Mouse (Mus musculus) layer of hippocampus, adult 9-11 months (tissue): ENCODE results near the gene Inpp5d.

Experiments
- DNase-seq: peaks from one replicate; pipeline ENCODE4 v3.0.0; 2022

The Inpp5d gene

DNA sequence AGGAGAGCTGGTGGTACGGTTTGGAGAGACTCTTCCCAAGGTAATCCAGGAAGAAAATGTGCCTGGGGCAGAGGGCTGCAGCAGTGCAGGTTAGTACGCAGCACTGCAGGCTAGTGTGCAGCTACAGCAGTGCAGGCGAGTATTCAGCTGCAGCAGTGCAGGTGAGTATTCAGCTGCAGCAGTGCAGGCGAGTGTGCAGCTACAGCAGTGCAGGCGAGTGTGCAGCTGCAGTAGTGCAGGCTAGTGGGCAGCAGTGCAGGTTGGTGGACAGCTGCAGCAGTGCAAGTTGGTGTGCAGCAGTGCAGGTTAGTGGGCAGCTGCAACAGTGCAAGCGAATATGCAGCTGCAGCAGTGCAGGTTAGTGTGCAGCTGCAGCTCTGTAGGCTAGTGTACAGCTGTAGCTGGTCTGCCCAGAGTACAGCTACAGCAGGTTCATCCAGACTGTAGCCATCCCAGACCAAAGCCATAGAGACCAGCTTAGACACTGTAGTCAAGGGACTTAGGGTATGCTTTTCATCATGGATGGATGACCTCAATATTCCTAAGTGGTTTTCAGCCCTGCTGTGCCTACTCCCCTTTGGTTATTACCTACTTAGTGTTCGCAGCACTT is 89.7 kb downstream of the Inpp5d start:
- no peak for DNase-seq

DNA sequence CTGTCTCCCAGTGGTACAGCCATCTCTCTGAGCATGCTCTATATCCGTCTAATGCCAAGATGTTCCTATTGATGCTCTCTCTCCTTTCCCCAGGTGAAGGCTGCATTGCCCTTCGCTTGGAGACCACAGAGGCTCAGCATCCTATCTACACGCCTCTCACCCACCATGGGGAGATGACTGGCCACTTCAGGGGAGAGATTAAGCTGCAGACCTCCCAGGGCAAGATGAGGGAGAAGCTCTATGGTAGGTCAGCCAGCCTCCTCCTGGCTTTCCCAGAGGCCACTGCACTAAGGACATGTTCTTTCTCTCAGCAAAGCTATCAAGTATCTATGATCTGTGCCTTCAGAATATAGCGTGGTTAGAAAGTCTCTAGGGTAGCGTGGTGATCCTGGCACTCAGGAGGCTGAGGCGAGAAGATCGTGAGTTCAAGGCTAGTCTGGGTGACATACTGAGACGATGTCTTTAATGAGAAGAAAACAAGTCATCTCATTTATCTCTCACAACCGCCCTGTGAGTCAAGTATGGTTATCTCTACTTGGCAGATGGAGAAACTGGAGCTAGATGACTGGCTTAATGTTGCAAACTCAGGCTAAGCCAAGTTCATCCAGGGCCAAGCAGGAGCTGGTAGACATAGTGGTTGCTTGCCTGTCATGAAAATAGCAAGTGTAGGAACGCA is 92.0 kb downstream of the Inpp5d start:
- DNase-seq = no peak

DNA sequence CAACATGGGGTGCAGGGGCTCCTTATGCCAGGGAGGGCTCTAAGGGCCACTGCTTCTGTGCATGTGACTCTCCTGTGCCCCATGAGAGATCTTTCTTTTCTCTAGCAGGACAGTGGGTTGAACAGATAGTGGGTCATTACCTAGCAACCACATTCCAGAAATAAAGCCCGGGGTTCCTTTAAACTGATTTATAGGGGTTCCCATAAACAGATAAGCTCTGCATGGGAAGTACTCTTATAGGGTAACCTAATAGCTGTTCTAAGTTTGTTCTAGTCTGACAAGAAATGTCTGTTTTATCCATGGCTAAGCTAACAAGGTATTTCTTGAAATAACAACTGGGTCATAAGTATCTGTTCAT is 92.5 kb downstream of the Inpp5d start:
- no peak for DNase-seq

DNA sequence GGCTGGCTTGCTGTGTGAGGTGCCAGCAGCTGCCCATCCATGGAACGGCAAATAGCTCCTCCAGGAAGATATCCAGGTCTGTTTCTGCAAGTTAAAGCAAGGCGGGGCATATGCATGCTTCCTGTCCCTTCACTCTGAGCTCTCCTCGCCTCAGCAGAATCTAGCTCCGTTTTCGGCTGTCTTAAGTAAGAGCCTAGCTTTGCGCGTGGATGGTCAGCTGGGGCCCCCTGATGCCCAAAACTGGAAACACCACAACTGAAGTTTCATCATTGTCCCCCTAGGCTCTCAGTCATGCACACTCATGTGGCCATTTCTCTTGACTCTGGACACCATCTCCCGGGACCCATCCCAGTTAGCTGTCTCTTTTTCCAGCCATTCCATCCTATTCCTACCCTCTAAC is 101.3 kb downstream of the Inpp5d start:
- DNase-seq = peak; percentile 34

DNA sequence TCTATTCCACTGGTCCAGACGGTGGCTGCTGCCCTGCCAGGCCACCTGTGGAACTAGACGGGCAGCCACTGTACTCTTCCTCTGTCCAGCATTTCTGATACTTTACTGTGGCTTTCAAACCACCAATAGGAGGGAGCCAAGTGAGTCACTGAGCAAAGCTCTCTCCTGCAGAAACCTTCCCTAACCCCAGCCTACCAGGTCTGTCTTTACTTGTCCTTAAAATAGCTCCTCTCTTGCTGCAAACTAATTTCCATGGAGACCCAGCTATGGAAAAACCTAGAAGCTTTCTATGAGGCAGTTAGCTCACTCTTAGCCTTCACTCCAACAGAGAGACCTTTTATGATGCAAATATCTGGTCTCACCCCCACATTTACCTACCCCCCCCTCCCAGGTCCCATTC is 102.0 kb downstream of the Inpp5d start:
- DNase-seq = no peak

DNA sequence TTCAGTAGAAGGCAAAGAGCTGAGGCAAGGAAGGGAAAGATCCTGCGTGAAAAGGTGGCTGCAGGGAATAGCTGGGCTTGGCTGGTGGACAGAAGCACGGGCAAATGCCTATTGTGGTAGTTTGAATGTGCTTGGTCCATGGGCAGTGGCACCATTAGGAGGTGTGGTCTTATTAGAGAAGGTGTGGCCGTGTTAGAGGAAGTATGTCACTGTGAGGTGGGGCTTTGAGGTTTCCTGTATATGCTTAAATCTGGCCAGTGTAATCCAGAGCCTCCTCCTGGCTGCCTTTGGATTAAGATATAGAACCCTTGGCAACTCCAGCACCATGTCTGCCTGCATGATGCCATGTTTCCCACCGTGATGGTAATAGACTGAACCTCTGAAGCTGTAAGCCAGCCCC is 103.2 kb downstream of the Inpp5d start:
- DNase-seq = no peak

DNA sequence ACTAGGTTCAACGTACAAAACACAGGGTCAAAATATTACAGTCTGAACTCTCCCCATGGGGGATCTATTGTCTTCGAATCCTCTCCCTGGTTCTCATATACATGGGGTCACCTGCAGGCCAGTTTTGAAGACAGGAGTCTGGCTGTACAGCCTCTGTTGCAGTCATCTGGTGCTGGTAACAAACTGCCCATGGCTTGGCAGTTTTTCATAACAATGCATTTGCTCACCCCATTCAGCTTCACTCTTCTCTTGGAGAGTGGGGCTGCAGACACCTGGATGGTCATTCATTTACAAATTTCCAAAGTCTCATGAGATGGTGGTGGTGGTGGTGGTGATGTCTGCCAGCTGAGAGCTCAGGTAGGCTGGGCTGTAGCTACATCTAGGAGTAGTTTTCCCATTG is 109.0 kb downstream of the Inpp5d start:
- no peak for DNase-seq

DNA sequence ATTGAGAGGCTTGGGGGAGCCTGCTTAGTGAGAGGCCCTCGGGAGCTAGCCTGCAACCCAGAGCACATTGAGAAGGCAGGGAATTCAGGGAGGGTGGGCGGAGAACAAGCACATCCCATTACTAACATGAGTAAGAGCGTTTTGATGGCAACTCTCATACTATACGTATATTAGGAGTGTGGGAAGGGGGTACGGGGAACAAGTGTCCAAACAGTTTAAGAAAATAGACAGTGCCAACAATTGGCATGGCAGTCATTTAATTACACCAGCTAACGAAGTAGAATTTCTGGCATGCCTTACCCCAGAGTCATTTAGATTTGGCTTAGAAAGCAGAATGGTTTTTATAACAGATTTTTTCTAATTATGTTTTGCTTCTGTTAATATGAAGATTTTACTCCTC is 109.7 kb downstream of the Inpp5d start:
- no peak for DNase-seq

DNA sequence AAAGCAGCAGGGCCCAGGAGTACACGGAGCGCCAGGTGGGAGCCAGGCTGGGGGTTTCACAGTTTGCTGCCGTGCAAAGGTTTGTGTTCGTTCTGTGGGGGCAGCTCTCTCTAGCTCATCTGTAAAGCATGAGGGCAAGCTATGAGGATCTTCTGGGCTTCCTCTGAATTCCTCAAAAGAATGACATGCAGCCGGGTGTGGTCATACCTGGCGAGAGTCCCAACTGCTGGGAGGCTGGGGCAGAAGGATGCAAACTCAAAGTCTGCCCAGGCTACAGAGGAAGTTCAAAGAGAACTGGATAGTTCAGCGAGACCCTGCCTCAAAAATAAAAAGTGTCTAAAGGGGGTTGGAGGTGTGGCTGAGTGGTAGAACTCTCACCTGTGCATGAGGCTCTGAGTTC is 110.2 kb downstream of the Inpp5d start:
- DNase-seq = peak; percentile 30

DNA sequence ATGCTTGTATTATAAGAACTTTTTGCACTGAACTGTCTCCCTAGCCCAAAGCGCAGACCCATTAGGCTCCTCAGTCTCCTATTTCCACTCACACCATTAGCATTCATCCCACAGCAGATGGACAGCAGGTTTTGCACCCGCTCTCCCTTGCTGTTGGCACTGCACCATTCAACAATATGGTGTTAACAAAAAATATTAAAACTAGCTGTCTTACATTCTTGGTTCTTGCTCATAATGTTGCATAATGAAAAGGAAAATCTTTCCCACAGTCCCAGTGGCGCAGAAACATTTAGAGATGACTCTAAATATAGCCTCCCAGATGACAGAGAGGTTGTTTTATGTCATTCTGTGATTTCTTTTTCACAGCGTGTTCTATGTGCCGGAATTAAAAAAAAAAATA is 113.1 kb downstream of the Inpp5d start:
- peak; percentile 72 for DNase-seq

DNA sequence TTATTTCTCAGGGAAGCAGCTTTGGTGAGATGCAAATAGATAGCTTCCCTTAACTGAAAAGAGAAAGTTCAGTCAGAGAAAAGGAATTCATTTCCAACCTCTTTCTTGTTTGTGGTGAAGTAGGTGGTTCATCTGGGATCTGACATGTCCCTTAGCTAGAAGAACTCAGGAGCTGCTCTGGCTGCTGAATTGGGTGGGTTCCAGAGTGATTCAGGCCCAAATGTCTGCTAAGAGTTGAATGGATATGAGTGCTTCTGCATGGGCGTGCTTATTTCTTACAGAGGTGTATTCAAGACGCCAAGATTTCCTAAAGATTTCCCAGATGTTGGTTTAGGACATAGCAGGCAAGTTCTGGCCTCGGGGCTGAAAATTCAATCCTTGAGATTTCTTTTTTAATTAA is 114.0 kb downstream of the Inpp5d start:
- DNase-seq = no peak

DNA sequence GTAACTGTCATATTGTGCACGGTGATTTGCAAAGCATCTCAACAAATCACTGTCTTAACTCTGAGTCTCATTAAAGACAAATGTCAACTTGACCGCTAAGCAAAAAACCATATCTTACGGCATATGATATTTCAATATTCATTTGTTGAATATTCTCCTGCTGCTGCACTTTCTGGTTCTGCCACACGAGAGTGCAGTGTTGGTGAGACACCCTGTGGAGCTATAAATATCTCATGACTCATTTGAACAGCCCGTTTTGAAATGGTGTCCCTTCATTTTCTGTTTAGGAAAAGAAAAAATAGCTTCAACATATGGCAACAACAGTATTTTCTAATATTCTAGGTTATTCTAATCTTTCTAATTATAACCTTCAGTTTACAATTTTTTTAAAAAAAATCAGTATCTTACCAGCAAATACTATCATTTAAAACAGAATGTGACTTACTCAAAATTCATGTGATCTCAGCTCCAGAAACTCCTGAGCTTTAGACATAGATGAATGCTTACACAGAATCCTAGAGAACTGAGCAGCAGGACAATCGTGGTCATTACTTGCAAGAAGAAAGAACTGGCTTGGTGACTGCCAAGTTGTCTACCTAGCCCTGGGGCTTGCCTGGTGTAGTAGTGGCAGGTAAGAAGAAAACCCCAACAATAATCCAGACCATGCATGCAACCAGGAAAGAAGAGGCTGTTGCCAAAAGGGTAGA is 120.6 kb downstream of the Inpp5d start:
- peak; percentile 49 for DNase-seq

DNA sequence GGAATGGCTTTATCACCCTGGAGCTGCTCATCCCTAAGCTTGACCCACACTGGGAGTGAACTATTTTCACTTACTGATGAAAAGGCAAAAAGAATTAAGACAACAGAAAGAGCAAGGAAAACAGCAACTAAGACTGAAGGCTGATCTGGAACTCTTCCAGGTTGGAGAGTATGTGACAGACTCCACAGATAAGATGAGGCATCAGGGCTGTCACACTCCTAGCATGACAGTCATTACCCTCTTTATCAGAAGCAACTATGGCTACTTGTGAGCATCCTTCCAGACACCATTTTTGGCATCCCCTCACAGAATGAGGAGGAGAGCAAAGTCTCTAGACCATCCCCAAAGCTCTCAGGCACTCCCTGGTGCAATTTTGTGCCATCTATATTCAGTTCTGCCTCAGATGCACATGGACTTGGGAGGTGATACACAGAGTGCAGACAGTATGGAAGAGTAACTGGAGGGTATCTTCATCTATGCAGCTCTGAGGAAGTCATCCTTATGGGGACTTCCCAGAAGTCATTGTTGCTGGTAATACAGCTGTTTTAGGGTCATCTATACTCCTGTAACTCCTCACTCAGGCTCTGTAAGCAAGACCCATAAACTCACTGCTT is 129.4 kb downstream of the Inpp5d start:
- no peak for DNase-seq

DNA sequence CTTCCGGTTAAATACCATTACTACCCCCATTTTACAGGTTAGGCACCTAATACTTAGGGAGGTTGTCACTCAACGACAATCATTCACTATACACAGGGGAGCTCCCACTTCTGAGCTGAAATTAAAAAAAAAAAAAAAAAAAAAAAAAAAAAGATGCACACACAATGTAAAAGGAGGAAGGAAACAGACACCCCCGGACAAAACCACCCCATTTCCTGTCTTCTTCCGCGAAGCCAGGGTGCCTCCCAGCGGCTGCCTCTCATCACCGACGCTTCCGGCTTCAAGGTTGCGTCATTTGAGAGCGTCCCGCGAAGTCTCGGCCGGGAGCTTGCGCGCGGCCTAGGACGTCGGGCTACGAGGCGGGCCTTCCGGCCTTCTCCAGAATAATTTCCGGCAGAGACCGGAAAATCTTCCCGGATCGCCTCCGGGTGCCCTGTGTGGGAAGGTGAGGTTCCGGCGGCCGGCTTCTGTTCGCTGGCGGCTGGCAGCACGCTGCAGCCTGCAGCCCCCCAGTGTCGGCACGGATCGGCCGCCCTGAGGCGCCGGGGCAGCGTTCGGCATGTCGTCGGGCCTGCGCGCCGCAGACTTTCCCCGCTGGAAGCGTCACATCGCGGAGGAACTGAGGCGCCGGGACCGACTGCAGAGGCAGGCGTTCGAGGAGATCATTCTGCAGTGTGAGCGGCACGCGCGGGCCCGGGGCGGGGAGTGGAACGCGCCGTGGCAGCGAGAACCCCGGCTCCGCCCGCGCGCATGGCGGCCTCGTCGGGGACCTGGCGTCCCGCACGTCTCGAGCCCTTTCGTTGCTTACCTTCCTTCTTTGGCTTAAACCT is 135.7 kb downstream of the Inpp5d start, which contains the start of gene Atg16l1:
Gene Atg16l1, plus strand, starts transcription at position 230 of the 830 bp plus-strand sequence.
- DNase-seq = peak; percentile 96

DNA sequence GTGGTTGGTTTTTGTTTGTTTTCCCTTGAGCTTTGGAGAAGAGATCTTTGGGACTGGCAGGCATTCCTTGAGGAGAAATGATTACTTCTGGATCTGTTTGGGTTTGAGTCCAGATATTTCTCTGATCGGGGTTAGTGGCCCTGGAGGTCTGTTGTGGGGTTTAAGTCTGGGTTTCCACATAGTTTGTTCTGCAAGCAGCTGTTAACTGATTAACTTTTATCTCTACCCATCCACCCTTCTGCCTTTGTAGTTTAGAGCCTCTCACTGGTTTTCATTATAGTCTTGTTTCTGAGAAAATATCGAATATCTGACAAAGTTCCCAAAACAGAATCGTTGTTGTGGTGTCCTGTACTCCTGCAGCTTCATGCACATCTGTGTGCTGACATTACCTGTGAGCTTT is 143.7 kb downstream of the Inpp5d start:
- no peak for DNase-seq

DNA sequence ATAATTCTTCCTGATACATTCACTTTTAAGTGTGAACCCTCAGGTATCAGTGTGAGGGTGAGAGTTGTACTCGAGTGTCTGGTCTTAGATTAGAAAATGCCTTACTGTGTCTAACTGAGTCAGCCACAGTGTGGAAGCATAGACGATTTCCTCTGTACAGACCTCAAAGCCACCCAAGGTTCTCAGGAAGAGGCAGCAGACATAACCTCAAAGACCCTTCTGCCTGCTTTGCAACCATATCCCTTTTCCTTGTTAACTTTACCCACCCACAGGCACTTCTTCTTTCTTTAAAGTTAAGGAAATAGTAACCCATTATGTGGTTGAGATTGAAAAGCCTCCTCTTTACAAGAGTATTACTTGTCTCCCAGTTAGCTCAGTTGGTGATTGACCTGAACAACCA is 145.6 kb downstream of the Inpp5d start:
- no peak for DNase-seq

DNA sequence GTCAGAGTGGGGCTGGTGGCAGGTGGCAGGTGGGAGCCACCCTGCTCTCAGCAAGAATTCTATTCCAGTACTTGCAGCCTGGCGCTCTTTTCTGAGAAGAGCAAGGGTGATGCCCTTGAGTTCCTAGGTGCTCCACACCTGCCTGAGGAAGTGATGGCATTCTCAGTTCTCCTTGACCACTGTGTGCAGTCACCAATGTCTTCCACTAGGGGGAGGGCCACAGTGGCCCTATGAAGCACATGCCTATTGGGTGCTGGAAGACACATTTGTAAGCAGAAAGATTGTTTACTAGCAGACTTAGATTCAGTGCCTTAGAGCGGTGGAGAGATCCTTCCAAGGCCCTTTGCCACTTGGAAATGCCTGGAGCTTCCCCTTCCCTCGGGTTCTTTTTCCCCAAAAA is 146.1 kb downstream of the Inpp5d start:
- no peak for DNase-seq

DNA sequence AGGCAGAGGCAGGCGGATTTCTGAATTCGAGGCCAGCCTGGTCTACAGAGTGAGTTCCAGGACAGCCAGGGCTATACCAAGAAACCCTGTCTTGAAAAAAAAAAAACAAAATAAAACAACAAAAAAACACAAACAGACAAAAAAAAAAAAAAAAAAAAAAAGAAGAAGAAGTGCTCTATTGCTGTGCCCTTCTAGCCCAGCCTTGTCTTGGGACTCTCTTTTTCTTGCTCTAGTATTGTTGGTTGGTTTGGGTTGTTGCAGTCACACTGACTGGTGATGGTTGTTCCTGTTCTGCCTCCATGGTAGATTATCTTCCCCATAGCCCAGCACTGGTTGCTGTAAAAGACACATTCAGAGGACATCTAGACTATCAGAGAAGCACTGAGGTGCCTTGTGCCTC is 149.2 kb downstream of the Inpp5d start:
- no peak for DNase-seq
